Mouse (Mus musculus): Measurements from ENCODE around the gene Shkbp1. TPM values are rescaled to one million over a fixed set of nuclear protein-coding genes. Genes with fewer than 3 reads are reported as not detected.

Gene Shkbp1
- total RNA-seq, 2 experiments from 2014 or later: 21.7 to 31.2 TPM

- intact Hi-C loops (cut with DNase I): loop anchor here (1.0 to 5.0 kb wide), 5 partner anchors 48 to 191 kb away; partner anchors contain the start of genes Blvrb, Sertad1 and Sptbn4
Measured at GRCm38 (mm10) chr7:27335928-27336823, 19.6 kb downstream of the Shkbp1 start.

GRCm38 (mm10) chr7:27335011-27335720 lies 20.7 kb downstream of the Shkbp1 start:
- no peak for DNase-seq (ENCODE audit: low spot score in 2 of 2)
- intact Hi-C loops (cut with DNase I): loop anchor here (5.0 kb wide), 4 partner anchors 112 to 192 kb away; partner anchors contain the start of genes Blvrb, Sertad1 and Sptbn4

More at GRCm38 (mm10) chr7:27335928-27336823, 19.6 kb downstream of the Shkbp1 start:
- DNase-seq (ENCODE audit: low spot score in 2 of 2): peak; percentile 93 to 96

- no peak for DNase-seq (ENCODE audit: low spot score in 2 of 2)
- intact Hi-C loops (cut with DNase I): no loop called here
Measured at GRCm38 (mm10) chr7:27334405-27334911, 21.4 kb downstream of the Shkbp1 start.

GRCm38 (mm10) chr7:27333316-27333941 lies 22.4 kb downstream of the Shkbp1 start:
- intact Hi-C loops (cut with DNase I): loop anchor here (2.0 kb wide), 1 partner anchor 69 kb away; no protein-coding TSS in a partner anchor
- DNase-seq (ENCODE audit: low spot score in 2 of 2): no peak

GRCm38 (mm10) chr7:27332353-27333199 lies 23.2 kb downstream of the Shkbp1 start:
- peak; percentile 76 to 78 for DNase-seq (ENCODE audit: low spot score in 2 of 2)
- intact Hi-C loops (cut with DNase I): loop anchor here (2.0 kb wide), 1 partner anchor 70 kb away; no protein-coding TSS in a partner anchor

- intact Hi-C loops (cut with DNase I): loop anchor here (2.0 kb wide), 1 partner anchor 71 kb away; no protein-coding TSS in a partner anchor
- DNase-seq (ENCODE audit: low spot score in 2 of 2): no peak
Measured at GRCm38 (mm10) chr7:27331854-27332253, 24.0 kb downstream of the Shkbp1 start.

GRCm38 (mm10) chr7:27331541-27331851 lies 24.3 kb downstream of the Shkbp1 start:
- peak in 1 of 2 experiments; percentile 55 for DNase-seq (ENCODE audit: low spot score in 2 of 2)
- intact Hi-C loops (cut with DNase I): no loop called here

- intact Hi-C loops (cut with DNase I): no loop called here
- peak in 1 of 2 experiments; percentile 69 for DNase-seq (ENCODE audit: low spot score in 2 of 2)
Measured at GRCm38 (mm10) chr7:27330709-27331540, 24.9 kb downstream of the Shkbp1 start.

GRCm38 (mm10) chr7:27329981-27330380 lies 25.8 kb downstream of the Shkbp1 start:
- intact Hi-C loops (cut with DNase I): loop anchor here (1.0 kb wide), 1 partner anchor 28 kb away; no protein-coding TSS in a partner anchor

GRCm38 (mm10) chr7:27329326-27329947 lies 26.4 kb downstream of the Shkbp1 start:
- intact Hi-C loops (cut with DNase I): loop anchor here (1.0 kb wide), 1 partner anchor 27 kb away; no protein-coding TSS in a partner anchor
- peak; percentile 69 to 80 for DNase-seq (ENCODE audit: low spot score in 2 of 2)

More at GRCm38 (mm10) chr7:27329981-27330380, 25.8 kb downstream of the Shkbp1 start:
- no peak for DNase-seq (ENCODE audit: low spot score in 2 of 2)

- intact Hi-C loops (cut with DNase I): loop anchor here (1.0 kb wide), 1 partner anchor 26 kb away; no protein-coding TSS in a partner anchor
Measured at GRCm38 (mm10) chr7:27328648-27329047, 27.2 kb downstream of the Shkbp1 start.

GRCm38 (mm10) chr7:27328161-27328560 lies 27.7 kb downstream of the Shkbp1 start:
- intact Hi-C loops (cut with DNase I): no loop called here
- DNase-seq (ENCODE audit: low spot score in 2 of 2): no peak

More at GRCm38 (mm10) chr7:27328648-27329047, 27.2 kb downstream of the Shkbp1 start:
- no peak for DNase-seq (ENCODE audit: low spot score in 2 of 2)

GRCm38 (mm10) chr7:27327500-27327899 lies 28.3 kb downstream of the Shkbp1 start:
- intact Hi-C loops (cut with DNase I): no loop called here
- no peak for DNase-seq (ENCODE audit: low spot score in 2 of 2)

GRCm38 (mm10) chr7:27326101-27326880 lies 29.5 kb downstream of the Shkbp1 start:
- no peak for DNase-seq (ENCODE audit: low spot score in 2 of 2)
- intact Hi-C loops (cut with DNase I): no loop called here

GRCm38 (mm10) chr7:27325697-27326096 lies 30.1 kb downstream of the Shkbp1 start:
- intact Hi-C loops (cut with DNase I): no loop called here
- DNase-seq (ENCODE audit: low spot score in 2 of 2): no peak

GRCm38 (mm10) chr7:27324928-27325327 lies 30.9 kb downstream of the Shkbp1 start:
- intact Hi-C loops (cut with DNase I): no loop called here

More at GRCm38 (mm10) chr7:27324928-27325327, 30.9 kb downstream of the Shkbp1 start:
- DNase-seq (ENCODE audit: low spot score in 2 of 2): no peak

All from left cerebral cortex, postnatal 25 days (tissue).